Mouse (Mus musculus): ENCODE data around the gene Mrpl57. TPM values are rescaled to one million over a fixed set of nuclear protein-coding genes. Genes with fewer than 3 reads are reported as not detected.

The Mrpl57 gene
- polyA plus RNA-seq (2021; fragmentation: Nextera tagmentation): 161 and 178 TPM in 2 replicates
- long read RNA-seq, experiment 1, transcript Mrpl57-201 (2 exons, 2,877 nt): major isoform, 44 of 76 reads
- long read RNA-seq, experiment 1, transcript Mrpl57-202 (1 exons, 519 nt): minor isoform, 24 of 76 reads
- long read RNA-seq, experiment 1, partial matches to known transcripts: 0 of 76 reads
- long read RNA-seq, experiment 1, other reads (novel, unspliced or antisense): 8 of 76 reads
- long read RNA-seq, experiment 2, transcript Mrpl57-201 (2 exons, 2,877 nt): major isoform, 38 of 50 reads
- long read RNA-seq, experiment 2, transcript Mrpl57-202 (1 exons, 519 nt): minor isoform, 11 of 50 reads
- long read RNA-seq, experiment 2, partial matches to known transcripts: 0 of 50 reads
- long read RNA-seq, experiment 2, other reads (novel, unspliced or antisense): 1 of 50 reads

GRCm38 (mm10) chr14:57825788-57826751 lies at the start of gene Mrpl57, which contains the start of gene Ska3:
TSS of gene Mrpl57 (plus strand) at chr14:57826234.
TSS of gene Ska3 (minus strand) at chr14:57826185.

GRCm38 (mm10) chr14:57797991-57798931 lies 27.8 kb upstream of the Mrpl57 start, which contains the start of gene Sap18:
TSS of gene Sap18 (plus strand) at chr14:57798180.

Small RNA genes lying within 50 kb of the gene (microRNA-seq; reads per million reads assigned to microRNA genes)
- gene Mir3077: 4.1 reads per million, percentile 15 among the genes with 10 or more reads in this experiment

Other genes starting within 250 kb of the Mrpl57 start
- 1.1 and 1.6 TPM in 2 replicates for gene Xpo4, start 160.8 kb upstream of the Mrpl57 start, polyA plus RNA-seq (2021; fragmentation: Nextera tagmentation)
- 3.0 and 5.9 TPM in 2 replicates for gene Gm49361, start 80.1 kb upstream of the Mrpl57 start, polyA plus RNA-seq (2021; fragmentation: Nextera tagmentation)
- gene Lats2, start 67.8 kb upstream of the Mrpl57 start, polyA plus RNA-seq (2021; fragmentation: Nextera tagmentation): 20.0 TPM in 2 replicates
- gene Sap18, start 28.1 kb upstream of the Mrpl57 start, polyA plus RNA-seq (2021; fragmentation: Nextera tagmentation): 197 TPM in 2 replicates
- 0.36 and 0.74 TPM in 2 replicates for gene Ska3, start within 50 bp of the Mrpl57 start, polyA plus RNA-seq (2021; fragmentation: Nextera tagmentation)
- gene Zdhhc20, start 64.0 kb downstream of the Mrpl57 start, polyA plus RNA-seq (2021; fragmentation: Nextera tagmentation): 23.7 and 25.3 TPM in 2 replicates
- 10.0 and 12.7 TPM in 2 replicates for gene Micu2, start 173.0 kb downstream of the Mrpl57 start, polyA plus RNA-seq (2021; fragmentation: Nextera tagmentation)
- 15.2 and 16.5 TPM in 2 replicates for gene Fgf9, start 244.3 kb downstream of the Mrpl57 start, polyA plus RNA-seq (2021; fragmentation: Nextera tagmentation)

Data from layer of hippocampus, adult 6 months (tissue).